Mouse (Mus musculus): ENCODE measurements at regions not wholly inside any gene's neighbourhood (a gene's known extent, or its start where the extent isn't known, plus 50 kb on each side); places are given as distances from the start of the nearest gene placed in this dataset.

DNA sequence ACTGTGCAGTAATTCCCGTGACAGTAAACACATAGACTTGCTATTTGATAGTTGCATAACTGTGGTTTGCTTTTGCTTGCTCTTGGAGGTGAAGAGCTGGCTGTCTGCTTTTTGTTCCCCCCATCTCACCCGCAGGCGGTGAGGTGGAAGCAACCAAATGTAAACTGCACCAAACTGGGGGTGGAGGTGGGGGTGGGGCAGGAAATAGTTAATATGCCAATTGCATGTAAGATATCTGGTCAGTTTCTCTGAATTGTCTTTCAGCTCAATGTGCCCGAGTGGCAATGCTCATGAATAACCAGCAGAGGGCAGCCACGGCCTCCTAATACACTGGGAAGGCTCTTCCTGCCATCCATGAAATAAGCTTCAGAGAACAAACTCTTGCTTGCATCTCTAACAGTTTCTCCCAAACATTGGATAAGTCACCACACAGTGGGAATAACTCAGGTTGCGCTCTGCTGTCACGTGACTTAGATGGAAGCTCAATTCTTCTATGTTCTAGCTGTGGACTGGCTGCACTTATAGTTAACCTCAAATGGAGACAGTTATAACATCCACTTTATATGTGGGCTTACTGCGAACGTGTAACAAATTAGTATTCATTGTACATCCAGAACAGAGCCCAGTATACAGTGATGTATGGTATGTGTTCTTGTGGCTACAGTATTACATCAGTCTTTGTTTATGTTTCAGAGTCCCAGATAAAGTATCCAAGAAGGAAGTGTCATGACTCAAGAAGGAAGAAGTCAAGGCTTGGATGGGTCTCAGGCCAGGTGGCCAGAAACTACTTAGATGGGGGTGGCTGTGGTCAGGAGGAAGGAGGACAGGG, 62.0 kb upstream of the Egflam start:
- peak; percentile 17 for DNase-seq (ENCODE audit: low read depth, low spot score)

DNA sequence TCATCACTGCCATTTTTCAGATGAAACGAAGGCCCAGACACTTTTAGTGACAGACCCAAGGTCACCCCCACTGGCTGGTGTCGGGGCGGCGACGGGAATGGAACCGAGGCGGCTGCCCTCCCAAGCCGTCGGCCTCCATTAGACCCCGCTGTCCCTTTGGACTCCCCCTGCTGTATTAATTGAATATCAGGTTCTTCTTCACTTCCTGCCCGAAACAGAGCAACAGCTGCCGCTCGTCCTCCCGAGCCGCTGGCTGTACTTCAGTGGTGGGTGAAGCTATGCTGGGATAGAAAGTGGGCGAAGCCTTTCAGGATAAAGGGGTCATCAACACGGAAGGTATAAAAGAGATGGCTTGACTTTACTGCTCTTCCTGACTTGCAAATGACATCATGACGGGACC, 64.4 kb upstream of the Egflam start:
- DNase-seq (ENCODE audit: low read depth, low spot score), result no peak

DNA sequence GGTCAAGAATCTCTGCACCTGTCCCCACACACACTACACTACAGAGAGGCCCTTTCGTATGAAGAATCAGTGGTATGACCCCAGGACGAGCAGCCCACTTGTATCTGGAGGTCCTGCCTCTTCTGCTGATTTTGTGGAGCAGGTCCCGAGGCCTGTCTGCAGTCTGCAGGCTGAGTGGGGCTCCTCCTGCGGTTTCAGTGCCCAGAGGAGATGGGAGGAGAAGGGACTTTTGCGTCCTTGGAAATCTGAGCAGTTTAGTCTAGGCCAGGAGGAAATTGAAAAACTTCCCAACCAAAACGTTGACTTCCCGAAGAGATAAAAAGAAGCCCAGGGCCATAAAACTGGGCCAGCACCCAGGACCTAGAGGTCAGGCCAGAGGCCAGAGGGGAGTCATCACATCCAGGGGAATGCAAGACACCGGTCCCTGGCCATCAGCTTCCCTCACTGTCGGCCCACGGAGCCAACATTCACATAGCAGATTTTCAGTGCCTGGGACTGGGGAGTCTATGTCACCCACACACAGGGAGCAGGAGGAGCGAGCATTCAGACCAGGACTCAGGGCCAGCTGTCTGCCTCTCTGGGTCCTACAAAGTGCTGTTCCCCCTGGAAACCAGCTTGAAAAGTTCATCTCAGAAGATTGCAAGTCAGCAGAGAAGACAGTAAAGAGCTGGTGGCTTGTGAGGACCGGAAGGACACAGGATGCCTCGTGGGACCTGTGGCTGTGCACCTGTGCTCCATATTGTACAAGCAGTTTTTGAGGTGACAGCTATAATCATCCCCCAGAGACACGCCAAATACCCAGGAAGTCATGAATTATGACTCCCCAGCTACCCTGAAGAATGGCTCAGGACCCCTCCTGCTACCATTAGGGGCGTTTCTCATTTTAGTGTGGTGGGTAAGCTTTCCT, 65.5 kb upstream of the Egflam start:
- no peak for DNase-seq (ENCODE audit: low read depth, low spot score)

DNA sequence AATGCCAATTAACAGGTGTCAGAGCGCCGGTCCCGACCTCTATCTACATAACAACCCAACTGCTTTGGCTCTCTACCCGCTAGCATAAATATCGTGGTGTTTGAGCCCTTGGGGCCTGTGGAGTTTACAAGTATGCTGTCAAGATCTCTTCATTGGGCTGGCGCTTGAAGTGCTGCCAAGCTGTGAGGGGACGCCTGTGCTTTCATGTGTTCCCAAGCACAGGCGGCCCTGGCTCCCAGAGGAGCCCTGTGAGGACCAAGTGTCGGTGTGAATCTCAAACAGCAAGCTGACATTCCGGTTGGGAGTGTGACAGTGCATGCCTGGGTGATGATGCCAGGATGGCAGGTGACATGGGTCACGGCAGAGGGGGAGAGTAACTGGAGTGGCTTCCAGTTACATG, 82.0 kb upstream of the Egflam start:
- no peak for DNase-seq (ENCODE audit: low read depth, low spot score)

DNA sequence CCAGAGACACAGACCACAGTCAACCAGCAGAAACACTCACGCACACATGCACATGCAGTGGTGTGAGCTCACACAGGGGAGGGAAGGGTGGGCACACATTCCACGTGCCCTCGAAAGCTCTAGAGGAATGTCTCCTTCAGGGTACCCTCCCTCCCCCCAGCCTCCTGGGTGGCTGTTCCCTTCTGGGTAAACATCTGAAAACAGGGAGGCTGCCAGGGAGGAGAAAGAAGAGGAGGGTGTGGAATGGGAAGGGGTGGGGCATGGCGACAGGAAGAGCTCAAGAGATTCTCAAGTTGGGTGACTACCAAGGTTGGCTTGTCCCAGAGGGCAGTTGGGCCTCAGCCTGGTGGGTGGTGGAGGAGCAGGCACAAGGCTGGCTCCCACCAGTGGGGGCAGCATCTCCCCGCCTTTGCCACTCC, 82.6 kb upstream of the Egflam start:
- no peak for DNase-seq (ENCODE audit: low read depth, low spot score)

DNA sequence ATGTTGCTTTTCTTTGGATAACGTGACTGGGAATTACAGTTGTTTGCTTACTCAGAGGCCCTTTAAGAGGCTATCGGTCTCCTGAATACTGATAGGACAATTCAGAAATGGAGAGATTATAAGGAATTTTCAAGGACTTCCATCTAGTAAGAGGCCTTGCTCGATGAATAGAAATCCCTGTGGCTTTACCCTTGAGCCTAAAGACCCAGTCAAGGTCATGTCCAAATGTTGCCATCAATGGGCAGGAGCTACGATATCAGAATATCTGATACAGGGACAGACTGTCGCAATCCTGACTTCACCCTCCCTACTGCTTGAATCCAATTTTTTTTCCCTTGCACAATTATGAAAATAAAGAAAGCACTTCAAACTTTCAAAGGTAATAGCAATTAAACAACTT, 85.5 kb upstream of the Egflam start:
- DNase-seq (ENCODE audit: low read depth, low spot score), result no peak

DNA sequence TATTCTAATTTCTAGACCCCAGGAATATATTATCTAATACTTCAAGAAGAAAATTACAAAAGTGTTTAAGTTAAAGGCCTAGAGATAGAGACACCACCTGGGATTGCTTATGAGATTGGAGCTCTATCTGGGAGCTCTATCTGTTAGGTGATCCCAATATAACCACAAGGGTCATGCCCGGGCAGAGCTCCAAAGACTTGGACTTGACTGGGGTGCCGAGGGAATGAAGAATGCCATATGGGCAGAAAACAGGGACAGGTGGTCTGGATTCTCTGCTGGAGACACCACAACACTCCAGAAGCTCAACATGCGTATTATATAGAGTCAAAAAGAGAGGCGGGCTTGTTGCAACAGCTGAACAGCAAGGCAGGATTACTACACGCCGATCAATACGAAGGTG, 92.9 kb upstream of the Egflam start:
- DNase-seq (ENCODE audit: low read depth, low spot score), result no peak

DNA sequence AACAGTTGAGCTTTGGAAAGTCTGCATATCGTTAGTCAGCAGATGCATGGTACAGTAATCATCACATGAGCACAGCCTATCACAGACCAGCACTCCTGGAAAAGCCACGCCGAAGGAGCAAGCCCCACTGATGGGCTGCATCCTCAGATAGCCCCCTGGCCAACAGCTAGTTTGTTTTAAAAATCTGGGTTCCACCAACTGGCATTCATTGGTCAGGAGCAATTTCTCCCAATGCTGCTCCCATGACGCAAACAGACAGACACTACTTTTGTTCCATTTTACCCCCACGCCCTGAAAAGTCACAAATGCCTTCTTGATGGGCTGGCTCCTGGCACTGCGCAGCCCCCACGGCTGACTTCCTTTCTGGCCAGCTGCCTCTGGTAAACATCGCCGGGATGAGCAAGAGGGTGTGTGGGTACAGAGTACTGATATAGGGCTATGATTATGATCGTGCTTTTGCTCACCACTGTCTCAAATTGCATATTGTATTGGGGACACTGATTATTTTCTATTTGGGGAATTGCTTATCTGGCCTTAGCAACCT, 95.0 kb upstream of the Egflam start:
- DNase-seq (ENCODE audit: low read depth, low spot score), result no peak

DNA sequence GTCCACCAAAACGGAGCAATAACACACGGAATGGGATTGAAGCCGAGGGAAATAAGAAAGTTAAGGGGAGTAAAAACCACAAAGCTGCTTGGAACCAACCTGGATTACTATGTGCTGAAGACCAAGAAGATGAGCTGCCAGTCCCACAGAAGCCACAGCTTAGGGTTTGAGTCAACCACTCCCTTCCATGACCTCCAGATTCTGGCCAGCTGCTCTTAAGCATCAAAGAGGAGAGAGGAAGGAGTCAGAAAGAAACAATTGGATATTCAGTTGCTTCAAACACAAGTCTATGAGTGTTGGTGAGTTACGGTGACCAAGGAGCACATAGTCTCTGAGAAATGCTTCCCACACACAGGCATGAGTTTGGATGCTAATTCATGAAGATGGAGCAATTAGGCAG, 99.7 kb upstream of the Egflam start:
- DNase-seq (ENCODE audit: low read depth, low spot score), result no peak

DNA sequence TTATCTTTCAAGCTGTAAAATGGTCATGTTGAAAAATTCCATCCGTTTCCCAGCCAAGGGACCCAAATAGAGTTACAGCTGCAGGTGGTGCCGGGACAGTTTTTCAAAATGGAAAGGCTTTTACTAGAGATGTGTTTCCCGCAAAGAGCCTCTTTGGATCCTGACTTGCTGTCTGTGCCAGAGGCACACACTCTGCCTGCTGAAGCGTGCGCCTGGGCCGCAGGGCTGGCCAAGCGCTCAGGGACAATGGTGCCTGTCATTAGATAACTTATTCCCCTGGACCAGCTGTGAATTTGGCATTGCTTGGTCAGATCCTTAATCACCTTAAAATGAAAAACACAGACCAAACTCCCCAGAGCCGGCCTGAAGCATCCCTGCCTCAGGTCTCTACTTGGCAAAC, 110.3 kb upstream of the Egflam start:
- DNase-seq (ENCODE audit: low read depth, low spot score), result no peak

DNA sequence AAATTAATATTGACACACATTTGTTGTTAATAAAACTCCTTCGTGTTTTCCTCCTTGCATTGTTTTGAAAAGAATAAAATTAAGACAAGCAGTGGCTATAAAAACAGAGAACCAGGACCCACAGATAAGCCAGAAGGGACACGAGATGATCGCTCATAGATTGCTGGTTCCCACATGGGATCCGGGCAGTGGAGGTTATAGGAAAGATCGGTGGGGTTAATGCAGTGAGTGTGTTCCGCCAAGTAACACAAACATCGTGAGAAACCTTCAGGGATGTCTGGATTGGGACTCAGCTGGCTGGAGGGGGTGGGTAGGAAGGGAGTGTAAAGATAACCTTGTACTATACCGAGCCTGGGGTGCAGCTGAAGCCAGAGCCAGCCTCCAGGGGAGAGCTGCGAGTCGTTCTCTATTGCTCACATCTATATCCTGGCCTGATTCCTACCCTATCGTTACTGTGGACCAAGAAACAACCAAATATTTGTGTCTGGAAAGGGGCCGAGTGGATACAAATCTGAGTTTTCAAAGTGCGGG, 116.6 kb upstream of the Egflam start:
- no peak for DNase-seq (ENCODE audit: low read depth, low spot score)

DNA sequence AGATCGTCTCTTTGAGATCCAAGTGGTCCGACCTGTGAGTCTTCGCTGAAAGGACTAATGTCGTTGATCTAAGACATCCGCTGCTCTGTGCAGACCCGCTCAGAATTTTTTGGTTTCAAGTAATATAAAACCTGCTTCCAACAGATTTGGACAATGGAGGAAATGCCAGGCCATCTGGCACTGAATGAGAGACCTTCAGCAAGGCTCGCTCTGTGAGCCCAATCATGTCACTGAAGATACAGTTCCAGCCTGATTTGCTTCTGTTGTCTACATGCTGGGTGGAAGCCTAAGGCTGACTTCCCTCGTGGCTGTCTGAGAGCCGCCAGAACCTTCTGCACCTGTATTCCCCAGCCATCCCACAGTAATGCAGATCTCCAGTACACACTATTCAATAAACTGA, 123.4 kb upstream of the Egflam start:
- DNase-seq (ENCODE audit: low read depth, low spot score), result no peak

DNA sequence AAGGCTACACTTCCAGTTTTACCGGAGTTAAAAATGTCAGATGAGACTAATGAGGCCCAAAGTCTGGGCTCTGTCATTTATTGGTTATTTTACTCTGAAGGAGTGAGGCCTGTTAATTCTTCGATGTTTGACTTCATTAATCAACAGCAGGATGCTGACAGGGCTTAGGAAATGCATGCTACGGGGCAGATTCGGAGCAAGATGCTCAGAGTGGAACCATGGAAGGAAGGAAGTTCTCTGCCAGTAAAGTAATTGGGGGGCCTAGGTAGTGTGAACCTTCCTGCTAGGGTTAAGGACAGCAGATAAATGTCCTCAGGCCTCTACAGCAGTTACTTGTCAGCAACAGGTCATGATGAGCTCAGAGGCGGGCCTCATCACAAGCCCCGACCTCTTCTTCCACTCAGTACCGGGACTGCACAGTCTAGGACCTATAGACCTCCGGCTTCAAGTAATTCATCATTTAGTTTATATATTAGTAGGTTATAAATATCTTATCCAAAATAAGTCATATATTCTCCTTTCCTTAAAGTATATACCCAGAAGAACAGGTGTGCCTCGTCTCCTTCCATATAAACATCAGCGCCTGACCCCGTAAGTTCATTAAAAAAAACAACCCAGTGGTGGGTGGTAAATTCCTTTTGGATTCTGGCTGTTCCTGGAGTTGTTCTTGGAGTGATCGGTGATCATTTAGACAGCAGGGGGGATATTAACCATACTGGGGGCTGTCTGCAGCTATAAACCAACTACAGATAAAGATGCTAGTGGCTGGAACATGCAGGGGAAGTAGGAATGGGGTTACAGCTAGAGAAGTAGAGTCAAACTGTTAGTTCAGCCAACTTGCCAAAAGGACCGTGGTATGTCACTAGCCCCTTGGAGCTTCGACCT, 124.9 kb upstream of the Egflam start:
- no peak for DNase-seq (ENCODE audit: low read depth, low spot score)

DNA sequence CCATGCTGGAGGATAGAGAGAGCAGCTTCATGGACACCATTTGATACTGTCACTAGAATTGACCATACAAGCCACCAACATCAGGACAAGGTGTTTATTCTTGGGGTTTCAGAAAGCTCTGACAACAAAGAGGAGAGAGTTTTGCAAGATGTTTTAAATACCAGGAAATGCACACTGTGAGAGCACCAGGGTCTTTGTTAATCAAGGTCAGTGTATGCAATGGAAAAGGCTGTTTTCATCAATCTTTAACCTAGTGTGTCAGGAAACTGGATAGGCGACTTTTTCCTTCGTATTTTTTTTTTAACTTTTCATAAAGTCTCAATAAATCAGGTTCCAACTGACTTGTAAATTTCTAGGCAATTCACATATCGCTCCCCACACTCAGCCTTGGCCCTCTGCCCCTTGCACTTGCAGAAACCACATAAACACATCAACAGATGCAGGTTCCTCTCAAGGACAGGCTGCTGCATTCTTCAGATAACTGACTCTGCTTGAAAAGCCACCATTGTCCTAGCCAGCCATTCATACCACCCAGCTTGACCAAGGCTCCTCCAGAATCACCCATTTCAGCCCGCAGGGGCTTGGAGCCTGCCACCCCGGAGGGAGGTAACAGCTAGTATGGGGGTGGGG, 132.9 kb upstream of the Egflam start:
- no peak for DNase-seq (ENCODE audit: low read depth, low spot score)

DNA sequence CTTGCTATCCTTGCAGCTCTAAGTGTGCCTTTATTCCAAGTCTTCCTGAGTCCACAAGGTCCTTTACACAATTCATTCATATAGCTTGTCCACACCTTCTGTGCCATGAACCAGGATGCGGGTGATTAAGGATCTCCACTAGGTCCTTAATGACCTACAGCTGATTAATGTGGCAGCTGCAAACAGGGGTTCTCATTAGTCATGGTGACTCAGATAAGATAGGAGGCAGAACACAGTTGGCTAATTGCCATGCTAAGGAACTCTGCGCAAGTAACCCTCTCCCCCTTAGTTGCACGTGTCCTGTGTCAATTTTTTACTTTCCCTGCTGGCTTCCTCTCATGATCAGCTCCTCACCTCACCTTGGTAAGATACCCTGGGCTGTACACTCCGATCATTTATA, 139.7 kb upstream of the Egflam start:
- DNase-seq (ENCODE audit: low read depth, low spot score), result no peak

DNA sequence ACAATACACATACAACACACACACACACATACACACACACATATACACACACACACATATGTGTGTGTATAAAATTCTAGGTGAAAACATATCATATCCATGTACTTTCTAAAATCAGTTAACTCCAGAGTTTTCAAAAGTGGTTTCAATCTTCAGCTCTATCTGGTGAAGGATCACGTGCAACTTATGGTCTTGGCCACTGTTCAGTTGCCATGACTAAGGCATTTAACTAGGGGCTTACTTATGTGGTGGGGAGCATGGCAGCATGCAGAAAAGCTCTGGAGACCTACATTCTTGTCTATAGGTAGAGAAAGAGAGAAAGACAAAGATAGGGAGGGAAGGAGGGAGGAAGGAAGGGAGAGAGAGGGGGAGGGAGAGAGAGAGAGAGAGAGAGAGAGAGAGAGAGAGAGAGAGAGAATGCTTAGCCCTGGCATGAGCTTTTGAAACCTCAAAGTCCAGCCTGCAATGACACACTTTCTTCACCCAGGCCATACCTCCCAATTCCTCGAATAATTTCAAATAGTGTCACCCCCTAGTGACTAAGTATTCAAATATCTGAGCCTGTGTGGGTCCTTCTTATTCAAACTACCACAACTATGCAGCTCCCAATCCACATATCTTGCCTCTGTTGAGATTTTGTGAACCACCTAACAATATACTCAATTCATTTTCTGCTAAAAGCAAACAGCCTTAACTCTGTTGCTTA, 155.1 kb upstream of the Egflam start:
- no peak for DNase-seq (ENCODE audit: low read depth, low spot score)

DNA sequence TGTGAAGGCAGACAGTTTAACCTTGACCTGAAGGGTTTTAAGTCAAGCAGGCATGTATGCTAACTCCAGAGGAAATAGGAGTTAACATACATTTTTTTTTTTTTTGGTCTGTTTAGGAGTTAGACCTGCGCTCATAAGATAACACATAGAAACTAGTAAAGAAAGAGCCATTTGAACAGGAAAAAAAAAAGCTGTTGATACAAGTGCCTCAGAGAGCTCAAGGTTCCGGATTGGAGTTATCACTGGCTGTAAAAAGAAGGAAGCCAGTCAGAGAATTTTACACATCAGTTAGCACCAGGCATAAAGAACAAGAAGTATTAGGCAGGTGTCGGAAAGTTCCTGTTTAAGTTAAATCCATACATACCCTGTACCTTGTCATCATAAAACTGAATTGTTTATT, 156.2 kb upstream of the Egflam start:
- no peak for DNase-seq (ENCODE audit: low read depth, low spot score)

DNA sequence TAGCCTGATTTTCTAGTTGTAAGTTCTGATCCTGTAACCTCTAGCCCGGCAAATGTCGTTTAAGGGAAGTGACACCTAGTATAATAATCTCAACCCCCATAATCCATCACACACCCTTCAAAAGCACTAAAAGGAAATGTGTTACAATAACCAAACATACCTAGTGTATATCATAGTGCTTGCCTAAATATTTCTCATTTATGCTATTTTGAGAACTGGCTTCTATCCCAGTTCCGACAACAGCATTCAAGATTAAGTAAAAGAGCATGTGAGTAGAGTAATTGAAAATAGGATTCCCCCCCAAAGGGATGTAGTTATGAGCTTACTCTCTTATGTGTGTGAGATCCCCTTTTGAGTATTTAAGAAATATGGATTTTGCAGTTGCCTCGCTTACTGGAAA, 165.1 kb upstream of the Egflam start:
- no peak for DNase-seq (ENCODE audit: low read depth, low spot score)

DNA sequence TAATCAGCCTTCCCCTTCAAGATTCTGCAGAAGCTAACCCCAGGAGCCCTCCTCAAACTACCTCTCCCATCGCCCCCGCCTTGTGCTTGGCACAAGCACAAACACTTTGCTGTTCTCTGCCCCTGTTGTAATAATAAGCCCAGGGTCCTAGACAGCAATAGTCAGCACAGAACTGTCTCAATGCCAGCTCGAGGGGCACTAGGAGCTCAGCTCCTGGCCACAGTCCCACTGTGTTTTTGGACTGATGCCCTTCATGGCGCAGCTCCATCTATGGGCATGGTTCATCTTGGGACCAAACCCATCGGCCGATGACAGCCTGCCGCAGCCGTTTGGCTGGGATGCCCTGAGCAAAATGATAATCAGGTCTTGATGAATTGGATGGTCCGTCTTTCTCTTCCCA, 165.5 kb upstream of the Egflam start:
- DNase-seq (ENCODE audit: low read depth, low spot score), result no peak

DNA sequence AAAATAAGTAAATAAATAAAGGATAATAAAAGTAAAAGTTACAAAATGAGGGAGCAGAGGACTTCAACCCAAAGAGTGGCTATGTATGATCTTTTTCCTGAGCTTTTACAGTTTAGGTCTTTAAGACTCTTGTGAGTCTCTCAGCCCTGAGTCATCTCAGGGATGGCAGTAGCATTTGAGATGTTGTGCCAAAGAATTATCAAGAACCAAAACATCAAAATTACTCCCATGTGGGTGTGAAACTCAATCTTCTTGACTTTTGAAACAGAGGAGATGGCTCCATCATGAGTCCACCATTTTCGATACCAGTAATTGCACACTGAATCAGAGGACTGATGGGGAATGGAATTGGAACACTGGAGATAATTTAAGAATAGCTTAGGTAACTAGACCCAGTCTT, 174.0 kb upstream of the Egflam start:
- DNase-seq (ENCODE audit: low read depth, low spot score), result no peak

Measured in CD4-positive helper T cell, adult 2 months (primary cell).